ENCODE assay signal across 8 mouse cellular contexts in the genomic region with DNA sequence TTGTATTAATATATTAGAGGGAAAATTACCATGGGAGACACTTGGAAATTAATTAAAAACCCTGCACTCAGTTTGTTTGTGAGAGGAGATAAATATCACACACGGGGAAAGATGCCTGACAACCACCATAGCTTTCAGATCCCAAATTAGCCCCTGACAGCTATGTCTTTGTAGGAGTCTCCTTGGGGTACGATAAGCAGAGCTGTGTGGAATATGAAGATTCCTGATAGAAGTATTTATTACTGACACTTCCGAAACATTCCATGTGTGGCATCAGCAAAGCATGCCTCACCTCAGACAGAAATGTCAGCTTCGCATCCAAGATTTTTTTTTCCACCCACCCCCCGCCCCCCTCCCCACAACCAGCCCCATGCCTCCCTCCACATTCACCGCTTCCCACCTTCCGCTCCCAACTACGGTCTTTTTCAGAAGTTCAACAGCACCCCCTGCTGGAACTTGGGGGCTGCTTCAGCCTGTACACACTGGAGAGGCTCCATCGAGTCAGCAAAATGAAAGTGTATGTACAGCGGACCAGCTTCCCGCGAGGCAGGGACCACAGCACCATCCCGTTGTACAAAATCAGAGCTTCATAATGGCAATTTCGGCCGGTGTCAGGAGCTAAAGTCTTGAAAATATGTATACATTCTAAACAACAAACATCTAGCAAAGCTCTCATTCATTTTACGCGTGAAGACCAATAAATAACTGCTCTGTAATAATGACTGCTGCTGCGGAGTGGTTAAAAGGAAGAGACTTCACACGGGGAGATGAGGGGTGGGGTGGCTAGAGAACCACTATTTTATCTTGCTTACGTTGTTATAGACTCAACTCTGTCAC.
DNase-seq lines count a peak whose midpoint lies in the region; ATAC-seq and TF ChIP-seq lines count a peak whose summit lies in the region.

No protein-coding gene starts in this region.

- no peak for TF ChIP-seq POLR2A in bone marrow, adult 2 months (IDR thresholded peaks at IDR 0.05; ENCODE audit: borderline replicate concordance, control insufficient read depth, low read depth, low read length)

- no peaks in the 10 kb centered on the region; the same call in 1 of the 2 replicates for H3K27me3 ChIP-seq in embryonic facial prominence, embryonic 15.5 days
- H3K27me3 ChIP-seq in heart, embryonic 13.5 days (replicated peaks): 0 out of 2 replicates have a peak, but pooled peaks cover 4% of the 10 kb centered on the region
- H3K27me3 ChIP-seq in liver, embryonic 11.5 days (replicated peaks; ENCODE audit: control insufficient read depth, insufficient read depth, low read length): no peaks in the 10 kb centered on the region
- H3K27me3 ChIP-seq in splenic B cell, adult 2 months (ENCODE audit: control insufficient read depth, insufficient read depth, low read length, poor library complexity, severe bottlenecking): no peaks in the 10 kb centered on the region

- no peaks in the 10 kb centered on the region for H3K9me3 ChIP-seq in embryonic facial prominence, embryonic 15.5 days (replicated peaks)
- H3K9me3 ChIP-seq in heart, embryonic 13.5 days: no peaks in the 10 kb centered on the region
- no peaks in the 10 kb centered on the region for H3K9me3 ChIP-seq in liver, embryonic 11.5 days (ENCODE audit: control insufficient read depth, low read length)

- no peaks in the 10 kb centered on the region for H3K36me3 ChIP-seq in embryonic facial prominence, embryonic 15.5 days
- H3K36me3 ChIP-seq in heart, embryonic 13.5 days: no peaks in the 10 kb centered on the region
- no peaks in the 10 kb centered on the region for H3K36me3 ChIP-seq in liver, embryonic 11.5 days (ENCODE audit: control insufficient read depth, insufficient read depth, low read length)
- no peaks in the 10 kb centered on the region for H3K36me3 ChIP-seq in splenic B cell, adult 2 months (ENCODE audit: control insufficient read depth, insufficient read depth, low read length, poor library complexity, severe bottlenecking)

- peak; percentile 65 for TF ChIP-seq CTCF in bone marrow, adult 2 months (IDR thresholded peaks at IDR 0.05; ENCODE audit: control insufficient read depth, insufficient read depth, low read length)

- no peak overlapping the region for H3K9ac ChIP-seq in embryonic facial prominence, embryonic 15.5 days
- H3K9ac ChIP-seq in heart, embryonic 13.5 days: no peak overlapping the region
- H3K9ac ChIP-seq in liver, embryonic 11.5 days (ENCODE audit: low read depth, low read length): no peak overlapping the region

- peak; percentile 58 for DNase-seq in CD4-positive helper T cell, adult 2 months (ENCODE audit: low read depth, low spot score)
- DNase-seq in kidney, postnatal 10 days: peak; percentile 79
- peak; percentile 69 for DNase-seq in liver, embryonic 11.5 days (ENCODE audit: low spot score)
- DNase-seq in naive thymus-derived CD4-positive, alpha-beta T cell, adult 2 months (ENCODE audit: low read depth): peak; percentile 64
- peak; percentile 62 for DNase-seq in splenic B cell, adult 2 months (ENCODE audit: low read depth, low spot score)

- H3K4me1 ChIP-seq in bone marrow, adult 2 months (ENCODE audit: control insufficient read depth, insufficient read depth, low read length): no peaks in the 10 kb centered on the region
- H3K4me1 ChIP-seq in embryonic facial prominence, embryonic 15.5 days: 0 out of 2 replicates have a peak, but pooled peaks cover 4% of the 10 kb centered on the region
- 0 out of 2 replicates have a peak, but pooled peaks cover 3% of the 10 kb centered on the region for H3K4me1 ChIP-seq in heart, embryonic 13.5 days
- H3K4me1 ChIP-seq in liver, embryonic 11.5 days (replicated peaks; ENCODE audit: control insufficient read depth, insufficient read depth, low read length): no peaks in the 10 kb centered on the region; the same call in 1 of the 2 replicates

- ATAC-seq in embryonic facial prominence, embryonic 15.5 days (ENCODE audit: insufficient number of reproducible peaks, low FRiP score, low TSS enrichment, low read depth): peak; percentile 82
- ATAC-seq in heart, embryonic 13.5 days (ENCODE audit: extremely low read depth, insufficient number of reproducible peaks, low FRiP score, low TSS enrichment): peak; percentile 54; the same call in 1 of the 2 replicates
- ATAC-seq in liver, embryonic 11.5 days (replicated peaks; ENCODE audit: low FRiP score): peak; percentile 89

- H3K27ac ChIP-seq in bone marrow, adult 2 months (ENCODE audit: control insufficient read depth, insufficient read depth, low read depth, low read length, poor library complexity): no peak overlapping the region
- no peak overlapping the region for H3K27ac ChIP-seq in embryonic facial prominence, embryonic 15.5 days (replicated peaks)
- H3K27ac ChIP-seq in heart, embryonic 13.5 days (replicated peaks): no peak overlapping the region
- H3K27ac ChIP-seq in liver, embryonic 11.5 days (ENCODE audit: low read depth, low read length): no peak overlapping the region

- peak overlapping the region; percentile 62 for H3K4me3 ChIP-seq in bone marrow, adult 2 months (replicated peaks; ENCODE audit: control insufficient read depth, low read depth, low read length)
- peak overlapping the region; percentile 38 for H3K4me3 ChIP-seq in embryonic facial prominence, embryonic 15.5 days (replicated peaks)
- H3K4me3 ChIP-seq in heart, embryonic 13.5 days: peak overlapping the region; percentile 42
- peak overlapping the region; percentile 23 for H3K4me3 ChIP-seq in liver, embryonic 11.5 days (ENCODE audit: low read depth, low read length)

- WGBS in bone marrow, adult 2 months: 24% methylated on average over 20 of the region's 20 CpGs
- 27% methylated on average over 20 of the region's 20 CpGs for WGBS in embryonic facial prominence, embryonic 15.5 days
- WGBS in heart, embryonic 13.5 days: 30% methylated on average over 20 of the region's 20 CpGs
- 30% methylated on average over 20 of the region's 20 CpGs for WGBS in liver, embryonic 11.5 days

- peak overlapping the region; percentile 44 for H3K4me2 ChIP-seq in embryonic facial prominence, embryonic 15.5 days (replicated peaks)
- H3K4me2 ChIP-seq in heart, embryonic 13.5 days: peak overlapping the region; percentile 56
- peak overlapping the region; percentile 44 for H3K4me2 ChIP-seq in liver, embryonic 11.5 days
